Mouse (Mus musculus): ENCODE results near the gene Tmem160.
A peak's percentile ranks its signal among the peaks of the same experiment; 100 is the strongest.

Tmem160 gene

GRCm38 (mm10) chr7:16452587-16453073 is at the start of gene Tmem160:
TSS of gene Tmem160 (plus strand) at chr7:16452779.
- DNase-seq = peak; percentile 84

GRCm38 (mm10) chr7:16402968-16403948 is 49.3 kb upstream of the Tmem160 start:
- DNase-seq = no peak

GRCm38 (mm10) chr7:16404315-16405072 is 48.1 kb upstream of the Tmem160 start:
- no peak for DNase-seq

GRCm38 (mm10) chr7:16405073-16405455 is 47.5 kb upstream of the Tmem160 start:
- DNase-seq = no peak

- no peak for DNase-seq
These were observed 46.8 kb upstream of the Tmem160 start for GRCm38 (mm10) chr7:16405516-16406351.

- DNase-seq = no peak
These were observed 45.6 kb upstream of the Tmem160 start for GRCm38 (mm10) chr7:16406978-16407377.

GRCm38 (mm10) chr7:16411100-16411499 is 41.5 kb upstream of the Tmem160 start:
- DNase-seq = no peak

- no peak for DNase-seq
These were observed 40.2 kb upstream of the Tmem160 start for GRCm38 (mm10) chr7:16412220-16412896.

GRCm38 (mm10) chr7:16412930-16413329 is 39.6 kb upstream of the Tmem160 start:
- no peak for DNase-seq

GRCm38 (mm10) chr7:16415426-16415825 is 37.2 kb upstream of the Tmem160 start:
- DNase-seq = no peak

- no peak for DNase-seq
These were observed 35.3 kb upstream of the Tmem160 start for GRCm38 (mm10) chr7:16417141-16417771.

- no peak for DNase-seq
These were observed 33.9 kb upstream of the Tmem160 start for GRCm38 (mm10) chr7:16418713-16419112.

GRCm38 (mm10) chr7:16420493-16421118 is 32.0 kb upstream of the Tmem160 start:
- no peak for DNase-seq

GRCm38 (mm10) chr7:16422222-16422856 is 30.2 kb upstream of the Tmem160 start:
- no peak for DNase-seq

GRCm38 (mm10) chr7:16423731-16424130 is 28.8 kb upstream of the Tmem160 start:
- no peak for DNase-seq

GRCm38 (mm10) chr7:16425721-16426120 is 26.9 kb upstream of the Tmem160 start:
- no peak for DNase-seq

GRCm38 (mm10) chr7:16426129-16426729 is 26.4 kb upstream of the Tmem160 start:
- peak; percentile 76 for DNase-seq

GRCm38 (mm10) chr7:16433352-16433971 is 19.1 kb upstream of the Tmem160 start:
- no peak for DNase-seq

- DNase-seq = no peak
These were observed 17.5 kb upstream of the Tmem160 start for GRCm38 (mm10) chr7:16435088-16435487.

GRCm38 (mm10) chr7:16441241-16441640 is 11.3 kb upstream of the Tmem160 start:
- DNase-seq = no peak

All from right cerebral cortex, postnatal 4 days (tissue).